17 mouse cellular contexts compared by ENCODE assay signal in the genomic region with DNA sequence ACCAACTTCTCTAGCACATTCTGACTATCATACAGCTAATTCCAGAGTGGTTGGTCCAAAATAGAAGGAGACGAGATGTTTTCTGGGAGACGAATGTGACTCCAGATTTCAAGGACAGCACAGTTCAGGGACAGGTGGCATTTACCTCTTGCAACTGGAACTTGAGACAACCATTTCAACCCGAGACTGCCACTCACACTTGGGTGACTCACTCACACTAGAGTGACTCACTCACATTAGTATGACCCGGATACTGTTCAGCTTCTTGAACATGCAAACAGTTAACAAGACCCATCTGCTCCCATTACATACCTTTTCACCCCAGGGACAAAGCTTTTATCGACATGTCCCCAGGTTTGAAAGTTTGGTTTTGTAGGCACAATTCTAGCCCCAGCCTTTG. TPM values are rescaled to one million over a fixed set of nuclear protein-coding genes. Genes with fewer than 3 reads are reported as not detected.
"Had no signal": no experiment of that assay in that cellular context is flagged by ENCODE, and none has a peak within 500 bp of the region (broad histone marks: within the 10 kb centered on the region; RNA-seq: fewer than 3 reads in every experiment).

No protein-coding gene starts in this region.

- H3K4me2 ChIP-seq: liver, embryonic 11.5 days; liver, embryonic 15.5 days; midbrain, embryonic 11.5 days; midbrain, embryonic 15.5 days; neural tube, embryonic 13.5 days had no signal

- ATAC-seq: midbrain, embryonic 15.5 days had no signal

- H3K4me1 ChIP-seq: megakaryocyte, embryonic 14.5 days; midbrain, embryonic 15.5 days; neural tube, embryonic 13.5 days had no signal

- H3K9ac ChIP-seq: liver, embryonic 15.5 days; midbrain, embryonic 15.5 days; neural tube, embryonic 13.5 days had no signal

- H3K4me3 ChIP-seq: layer of hippocampus, adult 2 months; limb, embryonic 10.5 days; liver, embryonic 15.5 days; megakaryocyte, embryonic 14.5 days; midbrain, embryonic 15.5 days; neural tube, embryonic 13.5 days had no signal

- H3K27me3 ChIP-seq: liver, embryonic 15.5 days; megakaryocyte, embryonic 14.5 days; midbrain, embryonic 15.5 days; neural tube, embryonic 13.5 days had no signal

- H3K9me3 ChIP-seq: limb, embryonic 10.5 days; liver, embryonic 15.5 days; midbrain, embryonic 15.5 days; neural tube, embryonic 13.5 days had no signal

- DNase-seq: kidney, adult 18-20 months; kidney, postnatal 10 days; kidney, postnatal 4 days; lung, adult 2 months; lung, postnatal 10 days; retina, postnatal 1 day; right cerebral cortex, postnatal 14 days; thymus, postnatal 36 days had no signal

- H3K36me3 ChIP-seq: limb, embryonic 10.5 days; midbrain, embryonic 15.5 days; neural tube, embryonic 13.5 days had no signal

- H3K27ac ChIP-seq: layer of hippocampus, adult 2 months; limb, embryonic 10.5 days; liver, embryonic 15.5 days; macrophage; midbrain, embryonic 15.5 days; neural tube, embryonic 13.5 days had no signal

RNA-seq across cellular contexts. Expression of a gene that starts 12.2 kb away (rescaled TPM):
- polyA plus RNA-seq: macrophage had no signal
